In the genomic region with DNA sequence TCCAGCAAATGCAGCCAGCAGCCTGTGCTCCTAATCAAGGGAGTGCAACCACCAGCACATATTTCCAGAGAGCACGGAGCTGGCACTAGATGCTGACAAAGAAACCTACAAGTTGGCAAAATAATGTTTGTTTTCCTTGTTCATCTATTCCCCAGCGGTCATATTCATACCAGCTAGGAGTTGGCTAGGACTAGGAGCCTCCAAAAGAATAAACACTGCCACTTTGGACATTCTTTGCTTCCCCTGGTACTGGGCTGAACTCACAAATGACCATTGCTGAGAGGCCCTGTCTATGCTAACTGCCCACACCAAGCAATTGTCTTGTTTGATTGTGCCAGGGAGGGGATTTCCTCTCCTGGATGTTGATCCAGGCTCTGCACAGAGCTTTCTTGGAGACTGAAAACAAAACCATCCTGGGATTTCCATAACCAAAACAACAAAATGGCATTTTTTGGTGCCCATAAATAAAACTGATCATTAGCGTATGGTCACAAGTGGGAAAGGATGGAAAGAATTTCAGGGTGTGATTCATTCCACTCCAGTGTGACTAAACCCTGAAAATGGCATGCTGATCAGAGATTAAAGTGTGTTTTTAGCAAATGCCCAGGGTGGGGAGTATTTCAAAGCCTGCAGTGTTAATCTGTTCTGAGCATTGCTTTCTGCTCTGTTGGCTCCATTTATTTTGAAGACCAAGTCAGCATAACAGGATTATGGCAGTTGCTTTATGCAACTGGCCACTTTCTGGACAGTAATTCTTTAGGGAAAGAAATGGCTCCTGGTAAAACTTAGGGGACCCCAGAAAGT, we compare ENCODE assay signal across 8 mouse cellular contexts.
A peak's percentile ranks its signal among the peaks of the same experiment; 100 is the strongest.
DNase-seq lines count a peak whose midpoint lies in the region; ATAC-seq lines count a peak whose summit lies in the region.

No protein-coding gene starts in this region.

- H3K36me3 ChIP-seq in embryonic facial prominence, embryonic 12.5 days: no peaks in the 10 kb centered on the region
- no peaks in the 10 kb centered on the region for H3K36me3 ChIP-seq in midbrain, embryonic 14.5 days (ENCODE audit: control insufficient read depth, insufficient read depth, low read length)

- peak overlapping the region; percentile 70 for H3K27ac ChIP-seq in embryonic facial prominence, embryonic 12.5 days
- H3K27ac ChIP-seq in midbrain, embryonic 14.5 days (replicated peaks; ENCODE audit: low read depth, low read length): peak overlapping the region; percentile 68

- no peak overlapping the region for H3K9ac ChIP-seq in embryonic facial prominence, embryonic 12.5 days
- no peak overlapping the region for H3K9ac ChIP-seq in midbrain, embryonic 14.5 days (replicated peaks; ENCODE audit: low read length)

- peaks cover 12% of the 10 kb centered on the region for H3K4me1 ChIP-seq in embryonic facial prominence, embryonic 12.5 days
- peaks cover 18% of the 10 kb centered on the region for H3K4me1 ChIP-seq in midbrain, embryonic 14.5 days (ENCODE audit: control insufficient read depth, insufficient read depth, low read length)

- no peak overlapping the region for H3K4me2 ChIP-seq in embryonic facial prominence, embryonic 12.5 days (replicated peaks)
- H3K4me2 ChIP-seq in midbrain, embryonic 14.5 days (ENCODE audit: low read length): no peak overlapping the region

- 58% methylated on average over 3 of the region's 3 CpGs for WGBS in embryonic facial prominence, embryonic 12.5 days
- WGBS in midbrain, embryonic 14.5 days: 23% methylated on average over 3 of the region's 3 CpGs

- H3K4me3 ChIP-seq in embryonic facial prominence, embryonic 12.5 days: no peak overlapping the region
- H3K4me3 ChIP-seq in midbrain, embryonic 14.5 days (replicated peaks; ENCODE audit: low read depth, low read length): no peak overlapping the region

- peak; percentile 40 for DNase-seq in embryo, embryonic 10.5 days (ENCODE audit: low spot score)
- DNase-seq in embryo, embryonic 10 days (ENCODE audit: low spot score): no peak
- peak; percentile 20 for DNase-seq in induced T-regulatory cell, adult 2 months (ENCODE audit: low read depth)
- peak; percentile 49 for DNase-seq in midbrain, embryonic 14.5 days
- DNase-seq in thymus, postnatal 0 days (ENCODE audit: low spot score): no peak
- no peak for DNase-seq in adrenal gland, postnatal 25 days
- DNase-seq in left cerebral cortex, adult 8-10 months (ENCODE audit: low spot score in 2 of 2): no peak

- ATAC-seq in embryonic facial prominence, embryonic 12.5 days (ENCODE audit: insufficient number of reproducible peaks, insufficient read depth, low FRiP score, low TSS enrichment): no peak
- ATAC-seq in midbrain, embryonic 14.5 days (ENCODE audit: low FRiP score, low TSS enrichment): 0 out of 2 replicates have a peak, but pooled peaks have one; percentile 32

- H3K27me3 ChIP-seq in embryonic facial prominence, embryonic 12.5 days: no peaks in the 10 kb centered on the region
- H3K27me3 ChIP-seq in midbrain, embryonic 14.5 days (ENCODE audit: control insufficient read depth, insufficient read depth, low read length): no peaks in the 10 kb centered on the region

- H3K9me3 ChIP-seq in embryonic facial prominence, embryonic 12.5 days: no peaks in the 10 kb centered on the region
- no peaks in the 10 kb centered on the region for H3K9me3 ChIP-seq in midbrain, embryonic 14.5 days (ENCODE audit: control insufficient read depth, low read length)

Comparison
In these comparisons a context has a peak if more than half of its experiments do, and no peak if none do; other contexts are left out.
1. DNase-seq: peak in embryo, embryonic 10.5 days (single experiment), induced T-regulatory cell, adult 2 months (single experiment) and midbrain, embryonic 14.5 days (single experiment); none in embryo, embryonic 10 days (single experiment), thymus, postnatal 0 days (single experiment), adrenal gland, postnatal 25 days (single experiment) and left cerebral cortex, adult 8-10 months (0 of 2).